Mouse (Mus musculus): ENCODE measurements around the gene Rab34. TPM values are rescaled to one million over a fixed set of nuclear protein-coding genes. Genes with fewer than 3 reads are reported as not detected.

The Rab34 gene
- total RNA-seq, 4 experiments from 2014 or later, result 28.2 to 39.4 (median 36.4) TPM

DNA sequence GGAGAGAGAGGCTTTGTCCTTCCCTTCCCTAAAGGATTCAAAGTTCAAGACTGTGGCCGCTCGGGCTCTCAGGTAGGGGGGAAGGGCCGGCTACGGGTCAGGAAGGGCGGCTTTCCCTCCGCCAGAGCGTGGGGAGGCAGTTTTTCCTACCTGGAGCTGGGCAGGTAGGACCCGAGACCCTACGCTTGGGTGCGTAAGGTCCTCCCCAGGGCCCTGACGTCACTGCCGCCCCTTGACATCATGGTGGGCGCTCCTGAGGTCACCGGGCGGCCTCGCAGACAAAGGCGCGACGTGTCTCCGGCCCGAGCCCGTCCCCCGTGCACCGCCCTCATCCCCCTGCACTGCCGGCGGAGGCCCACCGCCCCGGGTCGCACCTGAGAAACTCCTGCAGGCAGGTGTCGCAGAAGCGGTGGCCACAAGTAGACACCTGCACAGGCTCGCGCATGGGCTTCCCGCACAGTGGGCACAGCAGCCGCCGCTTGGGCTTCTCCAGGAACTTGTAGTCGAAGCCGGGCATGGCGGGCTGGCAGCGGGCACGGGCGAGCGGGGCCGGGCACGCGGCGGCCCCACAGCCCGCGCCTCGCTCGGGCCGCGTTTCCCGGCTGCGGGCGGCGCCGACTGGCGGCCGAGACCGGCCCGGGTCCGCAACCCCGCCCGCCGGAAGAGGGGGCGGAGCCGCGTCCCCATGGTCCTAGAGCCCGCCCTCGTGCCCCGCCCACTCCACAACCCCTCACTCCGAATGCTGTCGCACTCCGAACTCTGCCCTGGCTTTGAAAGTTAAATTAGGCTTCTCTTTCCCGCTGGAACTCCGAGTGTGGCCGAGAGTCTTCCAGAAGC, 23.1 kb upstream of the Rab34 start, which contains the start of gene Traf4:
Gene Traf4, minus strand, starts transcription at position 666 of the 837 bp plus-strand sequence.
- no peak for DNase-seq (ENCODE audit: low spot score in 2 of 2)

DNA sequence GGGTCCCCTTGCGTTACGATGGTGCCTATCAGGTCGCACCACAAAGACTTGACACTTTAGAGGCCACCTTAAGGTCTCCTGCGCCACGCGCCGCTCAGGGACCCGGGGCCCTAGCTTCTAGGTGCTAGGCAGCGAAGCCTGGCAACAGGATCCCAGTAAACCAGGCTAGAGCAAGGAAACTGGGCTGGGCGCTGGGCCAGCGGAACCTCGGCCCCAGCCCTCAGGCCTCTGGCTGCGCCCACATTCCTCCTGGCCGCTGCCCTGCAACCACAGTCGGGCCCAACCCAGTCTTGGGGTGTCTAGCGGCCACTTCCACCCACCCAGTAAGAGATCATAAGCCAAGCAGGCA, 22.5 kb upstream of the Rab34 start:
- no peak for DNase-seq (ENCODE audit: low spot score in 2 of 2)

DNA sequence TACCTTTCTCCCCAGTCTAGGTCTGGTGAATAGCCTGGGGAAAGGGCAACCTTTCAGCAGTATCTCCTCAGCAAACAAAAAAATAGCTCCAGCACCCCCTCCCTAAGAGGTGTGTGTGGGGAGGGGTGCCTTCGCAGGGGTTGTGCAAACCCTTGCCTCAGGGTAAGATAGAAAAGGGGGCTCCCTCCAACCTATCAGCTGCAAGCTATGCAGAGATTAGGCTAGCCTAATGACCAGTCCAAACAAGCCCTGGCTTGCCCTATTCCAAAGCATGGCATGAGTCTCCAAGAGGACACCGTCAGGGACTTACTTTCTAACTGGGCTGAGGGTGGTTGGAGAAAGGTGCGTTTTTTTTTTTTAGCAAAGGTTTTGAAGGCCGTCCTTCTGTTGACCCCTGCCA, 22.1 kb upstream of the Rab34 start:
- no peak for DNase-seq (ENCODE audit: low spot score in 2 of 2)

DNA sequence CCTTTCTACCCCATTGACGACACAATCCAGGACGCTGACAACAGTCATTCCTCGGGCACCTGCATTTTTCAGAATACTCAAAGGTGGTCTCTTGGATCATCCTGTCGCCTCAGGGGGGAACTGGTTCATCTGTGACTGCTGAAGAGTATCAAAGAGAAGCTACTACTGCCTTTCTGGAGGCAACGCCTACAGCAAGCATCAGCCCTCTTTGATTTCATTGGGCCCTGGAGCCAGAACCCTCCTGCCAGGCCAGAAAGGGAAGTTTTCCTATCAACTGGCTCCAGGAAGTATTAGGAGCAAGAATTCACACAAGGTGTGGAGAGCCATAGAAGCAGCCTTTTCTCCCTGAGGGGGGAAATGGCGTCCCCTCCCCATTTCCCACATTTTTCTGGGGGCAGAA, 21.6 kb upstream of the Rab34 start:
- no peak for DNase-seq (ENCODE audit: low spot score in 2 of 2)

DNA sequence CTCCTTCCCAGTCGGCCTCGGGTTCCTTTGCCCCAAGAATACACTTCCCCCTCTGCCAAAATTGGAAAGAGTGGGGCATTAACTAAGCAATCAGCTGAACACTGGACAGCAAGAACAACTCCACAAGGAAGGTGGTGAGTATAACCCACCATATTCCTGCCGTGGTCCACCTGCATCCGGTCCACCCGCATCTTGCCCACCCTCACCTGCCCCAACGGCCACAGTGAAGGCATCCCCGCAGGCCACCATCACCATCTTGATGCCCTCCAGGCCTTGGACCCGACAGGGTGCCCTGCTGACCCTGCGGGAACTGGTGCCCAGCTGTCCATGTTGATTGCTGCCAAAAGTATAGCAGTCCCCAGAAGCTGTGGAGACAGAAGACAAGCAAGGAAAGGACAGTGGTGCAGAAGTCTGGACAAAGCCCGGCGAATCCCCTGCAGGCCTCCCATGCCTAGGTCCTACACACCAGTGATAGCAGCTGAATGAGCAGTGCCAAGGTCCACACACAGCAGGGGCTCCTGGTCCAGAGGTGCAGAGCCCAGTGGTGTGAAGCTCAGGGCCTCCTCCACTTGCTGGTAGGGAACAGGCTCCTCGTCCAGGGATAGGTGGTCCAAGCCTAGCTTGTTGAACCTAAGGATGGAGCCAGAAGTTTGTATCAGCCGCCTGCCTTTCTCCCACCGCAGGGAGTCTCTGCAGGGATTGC, 20.8 kb upstream of the Rab34 start:
- DNase-seq (ENCODE audit: low spot score in 2 of 2), result no peak

DNA sequence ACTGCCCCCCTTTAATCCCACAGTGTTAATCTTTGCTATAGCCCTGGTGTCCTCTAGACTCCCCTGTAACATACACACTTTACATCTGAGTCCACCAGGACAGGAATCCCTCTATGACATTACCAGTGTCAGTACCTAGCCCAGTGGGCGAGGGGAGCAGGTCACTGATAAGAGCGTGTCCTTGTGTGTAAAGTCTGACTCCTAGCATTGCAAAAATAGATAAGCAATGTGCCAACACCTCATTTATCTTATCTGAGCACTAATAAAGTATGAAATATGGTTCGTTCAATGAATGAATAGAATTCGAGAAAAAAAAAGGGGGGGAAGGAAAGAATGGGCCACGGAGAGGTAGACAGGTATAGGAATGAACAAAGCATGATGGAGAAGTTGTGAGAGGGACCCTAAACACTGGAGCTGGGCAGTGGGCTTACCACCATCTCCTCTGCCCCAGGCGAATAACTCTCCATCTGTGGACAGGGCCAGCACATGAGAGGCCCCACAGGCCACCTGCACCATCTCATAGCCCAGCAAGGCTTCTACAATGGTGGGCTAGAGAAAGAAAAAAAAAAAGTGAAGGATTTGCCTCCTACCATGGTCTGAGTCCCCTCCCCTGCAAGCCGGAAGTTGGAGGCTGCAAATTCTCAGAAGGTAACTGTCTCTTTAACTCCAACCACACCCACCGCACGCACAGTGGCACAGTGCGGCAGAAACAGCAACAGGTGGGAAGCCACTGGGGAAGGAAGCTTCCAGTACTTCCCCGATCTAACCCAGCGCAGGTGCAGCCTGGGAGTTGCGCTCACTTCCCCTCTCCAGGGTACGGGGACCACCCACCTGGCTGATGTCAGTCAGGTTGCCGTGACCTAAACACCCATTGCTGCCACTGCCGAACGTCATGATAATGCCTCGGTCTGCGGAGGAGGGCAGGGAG, 19.4 kb upstream of the Rab34 start:
- DNase-seq (ENCODE audit: low spot score in 2 of 2), result no peak

DNA sequence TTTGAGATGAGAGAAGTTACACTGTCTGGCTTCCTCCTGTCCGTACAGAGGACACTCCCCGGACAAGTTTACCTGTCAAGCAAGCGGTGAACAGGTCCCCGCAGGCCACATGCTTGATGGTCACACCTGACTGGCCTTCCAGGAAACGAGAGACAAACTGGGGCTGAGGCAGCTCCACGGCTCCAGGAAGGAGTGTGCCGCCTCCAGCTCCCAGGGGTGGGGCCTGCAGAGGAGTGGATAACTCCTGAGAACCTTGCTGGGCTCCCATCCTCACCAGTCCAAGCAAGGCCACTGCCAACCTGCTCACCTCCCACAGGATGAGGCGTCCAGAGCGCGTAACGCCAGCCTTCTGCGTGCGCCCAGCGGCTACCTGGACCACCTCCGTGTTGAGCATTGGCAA, 17.9 kb upstream of the Rab34 start:
- DNase-seq (ENCODE audit: low spot score in 2 of 2), result no peak

DNA sequence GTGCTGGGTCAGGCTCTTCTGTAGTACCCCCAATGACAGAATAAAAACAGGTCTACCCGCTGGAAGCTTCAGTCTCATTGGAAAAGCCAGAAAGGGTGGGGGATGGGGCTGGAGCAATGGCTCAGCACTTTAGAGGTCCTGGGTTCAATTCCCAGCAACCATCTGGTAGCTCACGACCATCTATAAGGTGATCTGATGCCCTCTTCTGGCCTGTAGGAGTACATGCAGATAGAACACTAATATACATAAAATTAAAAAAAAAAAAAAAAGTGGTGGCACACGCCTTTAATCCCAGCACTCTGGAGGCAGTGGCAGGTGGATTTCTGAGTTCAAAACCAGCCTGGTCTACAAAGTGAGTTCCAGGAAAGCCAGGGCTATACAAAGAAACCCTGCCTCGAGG, 16.9 kb upstream of the Rab34 start:
- no peak for DNase-seq (ENCODE audit: low spot score in 2 of 2)

DNA sequence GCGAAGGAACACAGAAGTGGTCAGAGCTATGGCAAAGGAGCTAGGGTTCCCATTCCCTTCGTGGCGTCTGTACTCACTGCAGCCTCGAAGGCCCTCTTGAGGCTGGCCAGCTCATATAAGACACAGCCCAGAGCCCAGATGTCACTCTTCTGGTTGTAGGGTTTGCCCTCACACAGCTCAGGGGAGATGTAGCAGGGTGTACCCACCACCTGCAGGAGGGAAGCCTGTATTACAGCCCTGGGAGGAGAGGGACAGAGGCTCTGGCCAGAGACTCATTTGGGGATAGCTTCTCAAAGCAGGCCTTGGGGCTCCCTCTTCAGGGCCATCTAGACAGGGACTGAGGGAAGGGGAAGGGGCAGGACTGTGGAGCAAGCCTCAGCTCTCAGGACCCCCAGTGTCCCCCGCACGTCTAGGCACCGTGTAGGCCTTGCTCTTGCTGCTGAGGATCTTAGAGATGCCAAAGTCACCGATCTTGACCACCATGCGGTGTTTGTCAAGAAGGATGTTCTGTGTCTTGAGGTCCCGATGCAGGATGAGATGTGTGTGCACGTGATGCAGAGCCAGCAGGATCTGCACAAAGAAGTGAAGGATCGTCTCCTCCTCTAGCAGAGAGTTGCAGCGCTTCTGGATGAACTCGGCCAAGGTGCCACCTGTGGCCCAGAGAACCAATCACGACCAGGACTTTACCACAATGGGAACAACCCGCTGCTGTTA, 16.0 kb upstream of the Rab34 start:
- DNase-seq (ENCODE audit: low spot score in 2 of 2), result no peak

DNA sequence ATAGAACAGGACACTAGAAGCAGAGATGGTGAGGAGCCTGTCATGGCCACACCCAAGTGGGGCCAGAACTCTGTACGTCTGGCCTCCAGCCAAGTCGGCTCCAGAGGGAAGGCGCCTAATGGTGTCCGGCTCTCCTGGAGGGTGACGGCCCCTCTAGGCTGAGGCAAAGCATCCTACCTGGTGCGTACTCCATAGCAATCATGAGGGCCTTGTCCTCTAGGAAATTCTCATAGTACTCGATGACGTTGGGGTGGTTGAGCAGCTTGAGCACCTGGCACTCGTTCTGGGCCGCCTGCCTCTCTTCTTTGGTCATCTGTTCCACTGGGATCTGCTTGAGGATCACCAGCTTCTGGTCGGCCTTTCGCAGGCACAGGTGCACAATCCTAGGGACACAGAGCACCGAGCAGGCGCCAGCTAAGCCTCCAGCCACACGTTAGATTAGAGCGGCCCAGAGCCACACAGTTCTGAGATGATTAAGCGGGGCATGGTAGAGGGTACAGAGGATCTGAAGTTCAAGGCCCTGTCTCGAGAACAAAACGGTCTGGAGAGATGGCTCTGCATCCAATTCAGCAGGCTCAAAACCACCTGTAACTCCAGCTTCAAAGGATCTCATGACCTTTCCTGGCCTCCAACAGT, 15.4 kb upstream of the Rab34 start:
- no peak for DNase-seq (ENCODE audit: low spot score in 2 of 2)

DNA sequence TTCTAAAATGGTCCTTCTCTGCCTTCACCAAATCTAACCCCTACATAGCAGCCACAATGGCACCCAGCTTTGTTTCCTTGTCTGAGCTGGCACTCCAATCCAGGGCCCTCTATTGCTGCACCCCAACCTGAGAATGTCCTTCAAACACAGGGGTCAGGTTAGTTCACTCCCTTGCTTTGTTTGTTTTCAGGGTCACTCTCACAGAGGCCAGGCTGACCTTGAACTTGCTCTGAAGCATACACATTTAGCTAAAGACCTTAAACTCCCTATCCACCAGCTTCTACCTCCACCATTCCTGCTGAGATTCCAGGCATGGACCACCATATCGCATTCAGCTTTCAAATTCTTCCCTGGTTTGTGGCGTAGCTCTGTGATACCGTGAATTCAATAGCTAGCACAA, 13.7 kb upstream of the Rab34 start:
- no peak for DNase-seq (ENCODE audit: low spot score in 2 of 2)

DNA sequence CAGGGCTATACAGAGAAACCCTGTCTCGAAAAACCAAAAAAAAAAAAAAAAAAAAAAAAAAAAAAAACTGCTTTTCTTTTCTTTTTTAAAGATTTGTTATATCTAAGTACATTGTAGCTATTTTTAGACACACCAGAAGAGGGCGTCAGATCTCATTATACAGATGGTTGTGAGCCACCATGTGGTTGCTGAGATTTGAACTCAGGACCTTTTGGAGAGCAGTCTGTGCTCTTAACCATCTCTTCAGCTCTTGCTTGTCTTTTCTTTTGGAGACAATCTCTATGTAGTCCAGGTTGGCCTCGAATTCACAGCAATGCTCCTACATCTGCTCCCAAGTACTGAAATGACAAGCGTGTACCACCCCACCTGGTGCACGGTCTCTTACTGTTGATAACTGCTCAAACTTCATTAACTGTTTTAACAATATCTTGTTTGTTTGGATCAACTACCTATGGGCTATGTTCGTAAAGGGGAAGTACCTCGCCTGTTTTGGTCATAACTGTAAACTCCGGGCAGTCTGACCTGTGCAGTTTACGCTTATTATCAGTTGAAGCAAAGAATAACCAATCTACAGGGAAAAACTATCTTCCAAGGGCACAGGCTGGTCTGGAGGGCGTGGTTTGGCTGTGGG, 12.3 kb upstream of the Rab34 start:
- DNase-seq (ENCODE audit: low spot score in 2 of 2), result no peak

DNA sequence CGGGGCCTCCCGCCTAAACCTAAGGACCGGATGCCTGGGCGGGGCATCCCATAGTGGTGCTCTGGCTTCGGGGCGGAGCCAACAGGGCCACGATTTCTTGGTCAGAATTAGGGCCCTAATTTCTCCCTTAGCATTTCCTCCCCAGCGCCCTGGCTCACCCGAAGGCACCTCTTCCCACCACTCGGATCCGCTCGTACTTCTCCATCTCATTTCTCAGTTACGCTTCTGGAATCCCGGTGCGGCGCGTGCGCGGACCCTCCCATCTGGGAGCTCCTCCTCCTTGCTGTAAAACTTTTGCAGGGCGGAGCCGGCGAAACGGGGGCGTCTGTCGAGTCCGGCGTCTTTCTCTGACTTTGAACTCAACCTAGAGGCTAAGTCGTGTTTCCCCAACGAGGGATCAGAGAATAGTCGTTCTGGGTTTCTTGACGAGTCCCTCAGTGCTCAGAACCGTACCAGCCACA, 11.8 kb upstream of the Rab34 start, which contains the start of the genes Nek8 and Tlcd1:
Gene Nek8, minus strand, starts transcription at position 274 of the 461 bp plus-strand sequence.
Gene Tlcd1, plus strand, starts transcription at position 310 of the 461 bp plus-strand sequence.
- peak in 1 of 2 experiments; percentile 72 for DNase-seq (ENCODE audit: low spot score in 2 of 2)

DNA sequence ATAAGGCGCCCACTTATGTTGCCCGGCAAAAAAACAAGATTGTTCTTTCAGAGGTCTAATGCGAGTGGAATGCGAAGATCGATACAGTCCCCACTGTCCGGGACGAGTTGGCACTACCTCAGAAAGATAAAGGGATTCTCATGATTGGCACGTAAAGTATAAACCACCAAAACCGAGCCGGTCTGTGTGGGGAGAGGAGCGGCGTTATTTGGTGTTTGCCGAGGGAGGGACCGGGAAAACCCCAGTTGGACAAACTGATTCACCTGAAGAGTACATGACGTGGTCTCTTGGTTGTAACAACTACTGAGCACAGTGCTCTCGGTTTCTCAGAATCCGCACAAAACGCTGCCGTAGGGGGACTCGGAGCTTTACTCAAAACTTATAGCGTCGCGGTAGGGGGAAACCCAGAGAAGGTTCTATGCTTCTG, 11.3 kb upstream of the Rab34 start:
- DNase-seq (ENCODE audit: low spot score in 2 of 2), result no peak

DNA sequence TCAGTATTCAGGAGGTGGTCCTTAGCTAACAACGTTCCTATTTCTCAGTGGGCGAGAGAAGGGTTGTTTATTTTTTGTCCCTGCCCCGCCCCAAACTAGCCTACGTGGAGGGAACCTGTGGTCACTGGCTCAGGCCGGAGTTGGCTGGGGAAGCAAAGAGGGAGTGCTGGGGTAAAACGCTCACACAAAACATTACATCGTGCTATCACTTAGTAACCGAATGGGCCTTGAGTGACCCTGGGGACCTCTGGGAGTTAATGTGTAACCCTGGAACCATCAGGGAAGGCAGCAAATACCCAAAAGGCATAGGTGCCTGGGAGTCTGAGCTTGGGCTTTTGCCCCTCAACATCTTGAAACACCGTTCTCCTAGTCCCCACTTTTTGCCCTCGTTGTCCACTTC, 10.8 kb upstream of the Rab34 start:
- DNase-seq (ENCODE audit: low spot score in 2 of 2), result no peak

DNA sequence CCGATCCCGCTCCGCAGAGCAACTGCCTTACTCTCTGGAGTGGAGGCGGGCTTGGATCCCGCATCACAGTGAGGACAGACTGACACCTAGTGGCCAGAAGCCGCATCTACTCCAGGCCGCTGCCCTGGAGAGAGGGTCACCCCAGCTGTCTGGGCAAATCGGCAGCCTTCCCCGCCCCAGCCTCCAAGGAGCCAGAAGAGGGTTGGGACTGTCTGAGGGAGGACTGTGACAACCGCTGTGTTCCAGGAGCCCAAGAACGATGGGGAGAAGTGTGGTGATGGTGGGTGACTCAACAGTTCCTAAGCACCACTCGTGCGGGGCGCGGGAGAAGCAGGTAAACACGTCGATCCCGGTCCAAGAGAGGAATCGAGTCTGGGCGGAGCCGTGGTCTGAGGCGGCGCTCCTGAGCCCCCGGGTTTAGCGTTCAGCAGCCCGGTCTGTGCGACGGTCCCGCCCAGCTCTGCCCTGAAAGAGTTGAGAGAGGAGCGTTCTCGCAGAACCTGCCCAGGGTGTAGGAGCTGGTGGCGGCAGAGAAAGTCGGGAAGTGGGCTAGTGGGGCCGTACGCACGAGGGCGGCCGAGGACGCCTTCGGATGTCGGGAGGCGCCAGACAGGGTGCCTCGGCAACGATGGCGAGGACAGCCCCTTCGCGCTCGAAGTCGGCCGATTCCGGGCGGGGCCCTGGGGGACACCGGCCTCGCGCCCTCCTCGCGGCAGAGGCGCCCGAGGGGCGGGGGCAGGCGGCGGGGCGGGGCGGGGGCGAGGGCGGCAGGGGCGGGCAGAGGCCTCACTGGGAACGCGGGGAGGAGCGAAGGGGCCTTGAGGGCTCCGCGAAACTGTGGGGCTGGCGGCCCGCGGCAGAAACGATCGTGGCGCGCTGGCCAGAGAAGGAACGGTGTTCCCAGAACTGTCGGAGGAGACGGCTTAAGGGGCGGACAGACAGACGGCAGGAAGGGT, 10.0 kb upstream of the Rab34 start:
- DNase-seq (ENCODE audit: low spot score in 2 of 2), result peak; percentile 91 to 94

DNA sequence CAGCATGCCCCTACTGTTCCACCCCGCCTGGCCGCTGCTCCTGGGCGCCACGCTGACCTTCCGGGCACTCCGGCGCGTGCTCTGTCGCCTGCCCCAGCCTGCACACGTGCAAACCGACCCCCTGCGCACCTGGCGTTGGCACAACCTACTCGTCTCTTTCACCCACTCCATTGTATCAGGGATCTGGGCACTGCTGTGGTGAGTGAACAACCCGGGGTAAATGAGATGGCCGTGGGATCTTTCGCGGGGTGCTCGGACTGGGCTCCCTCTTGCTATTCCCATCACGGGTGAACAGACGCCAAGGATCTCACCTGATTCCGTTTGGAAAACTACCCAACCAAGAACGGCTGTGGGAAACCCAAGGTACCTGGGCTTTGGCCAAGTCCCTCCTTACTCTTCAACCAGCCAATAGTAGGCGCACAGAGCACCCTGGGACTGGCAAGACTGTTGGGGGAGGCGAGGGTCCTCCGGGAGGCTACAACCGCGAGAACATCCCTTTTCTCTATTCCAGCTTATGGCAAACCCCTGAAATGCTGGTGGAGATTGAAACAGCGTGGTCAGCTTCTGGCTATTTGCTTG, 9.3 kb upstream of the Rab34 start:
- DNase-seq (ENCODE audit: low spot score in 2 of 2), result peak in 1 of 2 experiments; percentile 53

DNA sequence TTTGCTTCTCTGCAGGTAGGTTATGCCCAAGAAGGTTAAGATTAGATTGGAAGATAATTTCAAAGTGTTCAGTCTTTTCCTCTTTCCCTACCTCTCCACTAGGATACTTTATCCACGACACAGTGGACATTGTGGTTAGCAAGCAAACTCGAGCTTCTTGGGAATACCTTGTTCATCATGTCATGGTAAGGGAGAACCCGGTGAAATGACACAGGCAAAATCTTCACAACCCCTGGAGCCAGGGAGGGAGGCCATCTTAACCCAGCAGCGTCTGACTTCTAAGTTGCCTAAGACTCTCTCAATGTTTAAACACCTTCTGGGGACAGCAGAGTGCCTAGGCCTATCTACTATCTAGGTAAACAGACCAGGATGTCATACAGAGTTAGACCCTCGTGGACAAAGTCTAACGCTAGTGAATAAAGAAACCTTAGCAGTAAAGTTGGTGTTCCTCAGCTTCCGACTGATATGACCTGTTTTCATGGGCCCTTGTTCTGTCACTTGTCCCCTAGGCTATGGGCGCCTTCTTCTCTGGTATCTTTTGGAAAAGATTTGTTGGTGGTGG, 8.7 kb upstream of the Rab34 start:
- no peak for DNase-seq (ENCODE audit: low spot score in 2 of 2)
